In the genomic region with DNA sequence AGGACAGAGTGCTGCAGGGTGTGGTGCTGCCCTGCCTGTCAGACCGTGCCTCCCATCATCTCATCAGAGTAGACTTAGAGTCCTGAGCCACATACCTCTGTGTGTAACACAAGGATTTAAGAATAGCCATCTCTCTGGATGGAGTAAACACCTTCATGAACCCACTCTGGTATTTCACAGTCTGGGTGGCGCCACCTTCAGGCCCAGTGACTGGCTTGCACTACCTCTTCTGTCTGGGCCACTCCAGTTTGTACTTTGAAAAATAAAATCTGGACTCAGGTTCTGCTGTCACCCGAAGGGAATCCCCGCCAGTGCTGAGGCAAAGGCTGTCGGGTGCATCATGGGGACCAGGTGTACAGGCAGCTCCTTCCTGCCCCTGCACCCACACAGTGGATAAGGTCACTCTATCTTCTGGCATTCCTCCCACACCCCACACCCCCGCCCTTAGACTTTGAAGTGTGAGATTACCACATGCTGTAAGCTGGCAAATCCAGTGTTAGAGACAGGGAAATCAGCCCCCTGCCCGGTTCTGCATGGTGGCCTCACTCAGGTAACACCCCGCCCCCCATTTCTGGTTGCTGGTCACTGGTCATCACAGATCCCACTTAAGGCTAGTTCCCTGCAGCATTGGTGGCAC, we compare ENCODE assay signal across 8 mouse cellular contexts.
DNase-seq lines count a peak whose midpoint lies in the region; ATAC-seq lines count a peak whose summit lies in the region.
"Had no signal": no experiment of that assay in that cellular context is flagged by ENCODE, and none has a peak within 500 bp of the region (broad histone marks: within the 10 kb centered on the region; RNA-seq: fewer than 3 reads in every experiment).

No protein-coding gene starts in this region.

- peaks cover 29% of the 10 kb centered on the region for H3K4me1 ChIP-seq in heart, embryonic 11.5 days (ENCODE audit: control insufficient read depth, insufficient read depth, low read length)
- peaks cover 15% of the 10 kb centered on the region for H3K4me1 ChIP-seq in midbrain, embryonic 16.5 days (ENCODE audit: control insufficient read depth, insufficient read depth, low read length)
- H3K4me1 ChIP-seq in midbrain, embryonic 10.5 days = peaks cover 39% of the 10 kb centered on the region
- H3K4me1 ChIP-seq in embryonic facial prominence, embryonic 15.5 days = peaks cover 15% of the 10 kb centered on the region
- H3K4me1 ChIP-seq in stomach, embryonic 15.5 days = peaks cover 30% of the 10 kb centered on the region

- no peak overlapping the region for H3K4me3 ChIP-seq in heart, embryonic 11.5 days (ENCODE audit: low read depth, low read length)
- H3K4me3 ChIP-seq in midbrain, embryonic 16.5 days (ENCODE audit: low read depth, low read length) = no peak overlapping the region
- H3K4me3 ChIP-seq in midbrain, embryonic 10.5 days = no peak overlapping the region
- no peak overlapping the region for H3K4me3 ChIP-seq in embryonic facial prominence, embryonic 15.5 days (replicated peaks)
- H3K4me3 ChIP-seq in stomach, embryonic 15.5 days (replicated peaks) = no peak overlapping the region
- H3K4me3 ChIP-seq: megakaryocyte, embryonic 14.5 days had no signal

- no peak overlapping the region for H3K4me2 ChIP-seq in heart, embryonic 11.5 days
- no peak overlapping the region for H3K4me2 ChIP-seq in midbrain, embryonic 16.5 days (ENCODE audit: low read length)
- H3K4me2 ChIP-seq in embryonic facial prominence, embryonic 15.5 days (replicated peaks) = no peak overlapping the region
- no peak overlapping the region for H3K4me2 ChIP-seq in stomach, embryonic 15.5 days

- DNase-seq in heart, adult 9 months (ENCODE audit: low spot score in 2 of 2) = no peak
- DNase-seq in midbrain, embryonic 10.5 days (ENCODE audit: low spot score) = no peak

- no peak overlapping the region for H3K9ac ChIP-seq in heart, embryonic 11.5 days (ENCODE audit: low read depth, low read length)
- H3K9ac ChIP-seq in midbrain, embryonic 16.5 days (ENCODE audit: low read depth, low read length) = no peak overlapping the region
- no peak overlapping the region for H3K9ac ChIP-seq in embryonic facial prominence, embryonic 15.5 days
- H3K9ac ChIP-seq in stomach, embryonic 15.5 days = no peak overlapping the region

- no peaks in the 10 kb centered on the region for H3K27me3 ChIP-seq in heart, embryonic 11.5 days (ENCODE audit: control insufficient read depth, insufficient read depth, low read length)
- H3K27me3 ChIP-seq in midbrain, embryonic 16.5 days (ENCODE audit: control insufficient read depth, insufficient read depth, low read depth, low read length) = no peaks in the 10 kb centered on the region
- H3K27me3 ChIP-seq in midbrain, embryonic 10.5 days (ENCODE audit: low read depth, poor library complexity, severe bottlenecking) = peaks cover 34% of the 10 kb centered on the region
- no peaks in the 10 kb centered on the region for H3K27me3 ChIP-seq in embryonic facial prominence, embryonic 15.5 days
- H3K27me3 ChIP-seq in stomach, embryonic 15.5 days (replicated peaks) = no peaks in the 10 kb centered on the region
- H3K27me3 ChIP-seq: megakaryocyte, embryonic 14.5 days had no signal

- no peaks in the 10 kb centered on the region for H3K9me3 ChIP-seq in heart, embryonic 11.5 days (replicated peaks; ENCODE audit: control insufficient read depth, low read length)
- no peaks in the 10 kb centered on the region for H3K9me3 ChIP-seq in midbrain, embryonic 16.5 days (replicated peaks; ENCODE audit: control insufficient read depth, low read length, poor library complexity, severe bottlenecking)
- no peaks in the 10 kb centered on the region for H3K9me3 ChIP-seq in midbrain, embryonic 10.5 days (replicated peaks)
- H3K9me3 ChIP-seq in embryonic facial prominence, embryonic 15.5 days (replicated peaks) = no peaks in the 10 kb centered on the region
- H3K9me3 ChIP-seq in stomach, embryonic 15.5 days = no peaks in the 10 kb centered on the region
- H3K9me3 ChIP-seq: megakaryocyte, embryonic 14.5 days had no signal

- peaks cover 4% of the 10 kb centered on the region; the same call in 1 of the 2 replicates for H3K36me3 ChIP-seq in heart, embryonic 11.5 days (ENCODE audit: control insufficient read depth, insufficient read depth, low read length)
- peaks cover 9% of the 10 kb centered on the region; the same call in 1 of the 2 replicates for H3K36me3 ChIP-seq in midbrain, embryonic 16.5 days (ENCODE audit: control insufficient read depth, insufficient read depth, low read length)
- H3K36me3 ChIP-seq in midbrain, embryonic 10.5 days = peaks cover 74% of the 10 kb centered on the region
- H3K36me3 ChIP-seq in embryonic facial prominence, embryonic 15.5 days = peaks cover 52% of the 10 kb centered on the region
- H3K36me3 ChIP-seq in stomach, embryonic 15.5 days = peaks cover 14% of the 10 kb centered on the region; the same call in 1 of the 2 replicates

- no peak; the same call in 1 of the 2 replicates for ATAC-seq in heart, embryonic 11.5 days (replicated peaks; ENCODE audit: insufficient number of reproducible peaks, low FRiP score, low TSS enrichment)
- ATAC-seq in midbrain, embryonic 16.5 days = 0 out of 2 replicates have a peak, but pooled peaks have one; percentile 40
- ATAC-seq in embryonic facial prominence, embryonic 15.5 days (ENCODE audit: insufficient number of reproducible peaks, low FRiP score, low TSS enrichment, low read depth) = peak; percentile 35; the same call in 1 of the 2 replicates
- ATAC-seq in stomach, embryonic 15.5 days (ENCODE audit: insufficient read depth, low FRiP score, low read depth) = 0 out of 2 replicates have a peak, but pooled peaks have one; percentile 21
- ATAC-seq in inflammation-experienced regulatory T-cells, adult 6 months = no peak

- H3K27ac ChIP-seq in heart, embryonic 11.5 days (ENCODE audit: low read depth, low read length) = 0 out of 2 replicates have a peak overlapping the region, but pooled peaks have one; percentile 15
- H3K27ac ChIP-seq in midbrain, embryonic 16.5 days (ENCODE audit: low read length) = no peak overlapping the region
- H3K27ac ChIP-seq in midbrain, embryonic 10.5 days (replicated peaks) = no peak overlapping the region
- no peak overlapping the region for H3K27ac ChIP-seq in embryonic facial prominence, embryonic 15.5 days (replicated peaks)
- H3K27ac ChIP-seq in stomach, embryonic 15.5 days = no peak overlapping the region

- 60% methylated on average over 8 of the region's 8 CpGs for WGBS in heart, embryonic 11.5 days (ENCODE audit: insufficient replicate concordance)
- 82% methylated on average over 8 of the region's 8 CpGs for WGBS in midbrain, embryonic 16.5 days
- WGBS in midbrain, embryonic 10.5 days = 81% methylated on average over 8 of the region's 8 CpGs
- WGBS in embryonic facial prominence, embryonic 15.5 days = 76% methylated on average over 8 of the region's 8 CpGs
- 70% methylated on average over 8 of the region's 8 CpGs for WGBS in stomach, embryonic 15.5 days

Comparison
In these comparisons a context has a peak if more than half of its experiments do, and no peak if none do; other contexts are left out.
1. ATAC-seq: peak in midbrain, embryonic 16.5 days (single experiment), embryonic facial prominence, embryonic 15.5 days (single experiment) and stomach, embryonic 15.5 days (single experiment); none in heart, embryonic 11.5 days (single experiment) and inflammation-experienced regulatory T-cells, adult 6 months (single experiment).